ENCODE assay signal across 10 mouse cellular contexts in genomic region chr11:119539944-119540343, GRCm38 (mm10). TPM values are rescaled to one million over a fixed set of nuclear protein-coding genes. Genes with fewer than 3 reads are reported as not detected.
DNase-seq lines count a peak whose midpoint lies in the region; ATAC-seq and TF ChIP-seq lines count a peak whose summit lies in the region.
"Had no signal": no experiment of that assay in that cellular context is flagged by ENCODE, and none has a peak within 500 bp of the region (broad histone marks: within the 10 kb centered on the region; RNA-seq: fewer than 3 reads in every experiment).

No protein-coding gene starts in this region.

- no peak overlapping the region for H3K9ac ChIP-seq in limb, embryonic 11.5 days (ENCODE audit: low read length)
- H3K9ac ChIP-seq: liver, embryonic 13.5 days had no signal

- H3K4me3 ChIP-seq in layer of hippocampus, adult 2 months, result no peak overlapping the region
- no peak overlapping the region for H3K4me3 ChIP-seq in limb, embryonic 11.5 days (ENCODE audit: low read depth, low read length)
- H3K4me3 ChIP-seq: liver, embryonic 13.5 days had no signal

- TF ChIP-seq CTCF in layer of hippocampus, adult 2 months (conservative IDR thresholded peaks at IDR 0.05), result no peak

- H3K4me2 ChIP-seq in limb, embryonic 11.5 days (ENCODE audit: low read depth, severe bottlenecking), result no peak overlapping the region
- H3K4me2 ChIP-seq: liver, embryonic 13.5 days had no signal

- H3K27me3 ChIP-seq in limb, embryonic 11.5 days (ENCODE audit: control insufficient read depth, insufficient read depth, low read length), result peaks cover 18% of the 10 kb centered on the region

- no peak for ATAC-seq in limb, embryonic 11.5 days (ENCODE audit: insufficient number of reproducible peaks, low FRiP score, low TSS enrichment, low read depth)

- DNase-seq in layer of hippocampus, adult 2 months (ENCODE audit: low spot score in 2 of 2), result peak in 1 of 2 experiments; percentile 40
- DNase-seq in layer of hippocampus, postnatal 14 days (ENCODE audit: low spot score in 2 of 2), result no peak
- peak; percentile 38 for DNase-seq in R1 (ENCODE audit: low read depth, low spot score)
- peak; percentile 75 to 83 for DNase-seq in cerebellum, postnatal 10 days
- peak; percentile 79 for DNase-seq in limb, embryonic 11.5 days (ENCODE audit: low spot score)
- DNase-seq in spleen, postnatal 36 days (ENCODE audit: low spot score in 2 of 2), result no peak
- DNase-seq in layer of hippocampus, adult 9-11 months, result no peak
- no peak for DNase-seq in urinary bladder, postnatal 14 days (ENCODE audit: low spot score)
- DNase-seq: liver, embryonic 13.5 days; thymus, adult 18-20 months had no signal

- H3K27ac ChIP-seq in layer of hippocampus, adult 2 months, result peak overlapping the region; percentile 92
- no peak overlapping the region for H3K27ac ChIP-seq in limb, embryonic 11.5 days (replicated peaks; ENCODE audit: low read depth, low read length)
- H3K27ac ChIP-seq: liver, embryonic 13.5 days had no signal

- no peaks in the 10 kb centered on the region for H3K4me1 ChIP-seq in limb, embryonic 11.5 days (ENCODE audit: control insufficient read depth, insufficient read depth, low read length)
- H3K4me1 ChIP-seq: liver, embryonic 13.5 days had no signal

- H3K9me3 ChIP-seq in limb, embryonic 11.5 days (ENCODE audit: control insufficient read depth, low read length), result no peaks in the 10 kb centered on the region
- H3K9me3 ChIP-seq: liver, embryonic 13.5 days had no signal

- WGBS in limb, embryonic 11.5 days, result 36% methylated on average over 14 of the region's 14 CpGs

- H3K36me3 ChIP-seq in limb, embryonic 11.5 days (ENCODE audit: control insufficient read depth, insufficient read depth, low read length), result no peaks in the 10 kb centered on the region
- H3K36me3 ChIP-seq: liver, embryonic 13.5 days had no signal

RNA-seq across cellular contexts. Expression of gene Nptx1, which starts 7.6 kb away (rescaled TPM):
- total RNA-seq in layer of hippocampus, adult 2 months (2021), result 100 to 1,000 TPM; 475 to 499 TPM
- 100 to 1,000 TPM; 297 to 306 TPM for total RNA-seq in layer of hippocampus, postnatal 14 days (2021)
- 0.29 and 0.60 TPM in 2 replicates for polyA plus RNA-seq in limb, embryonic 11.5 days (2014; fragmentation: Nextera tagmentation; extraction: Ambion mirVana)

RNA-seq across cellular contexts. Expression of gene Endov, which starts 48.8 kb away (rescaled TPM):
- 10 to 100 TPM; 35.8 to 35.9 TPM for total RNA-seq in layer of hippocampus, adult 2 months (2021)
- 10 to 100 TPM; 26.3 to 27.7 TPM for total RNA-seq in layer of hippocampus, postnatal 14 days (2021)
- 16.5 and 17.8 TPM in 2 replicates for polyA plus RNA-seq in limb, embryonic 11.5 days (2014; fragmentation: Nextera tagmentation; extraction: Ambion mirVana)

Comparison
In these comparisons a context has a peak if more than half of its experiments do, and no peak if none do; other contexts are left out.
1. DNase-seq: peak in R1 (single experiment), cerebellum, postnatal 10 days (2 of 2) and limb, embryonic 11.5 days (single experiment); none in layer of hippocampus, postnatal 14 days (0 of 2), spleen, postnatal 36 days (0 of 2), layer of hippocampus, adult 9-11 months (single experiment) and urinary bladder, postnatal 14 days (single experiment).